Mouse (Mus musculus) v-Abl transformed pro-B cells (cell line): ENCODE measurements around the gene Eif4g1.
"Not testable (repeated sequence)": the region's sequence is repeated elsewhere in the genome, so short reads cannot be mapped to it uniquely, and the experiment has no call there.

Source experiments
- in situ Hi-C, 2 experiments: fragments of 400-800 bp; cut with MboI; formaldehyde crosslinking; loops; one replicate each; pipeline ENCODE4 v1.15.1; 2025; ENCODE audit not compliant: unreplicated experiment in 2 of 2

Gene Eif4g1

GRCm38 (mm10) chr16:20668013-20668412 lies at the start of gene Eif4g1:
TSS of gene Eif4g1 (plus strand) at chr16:20668313.
- in situ Hi-C loops: not testable (repeated sequence)

DNA sequence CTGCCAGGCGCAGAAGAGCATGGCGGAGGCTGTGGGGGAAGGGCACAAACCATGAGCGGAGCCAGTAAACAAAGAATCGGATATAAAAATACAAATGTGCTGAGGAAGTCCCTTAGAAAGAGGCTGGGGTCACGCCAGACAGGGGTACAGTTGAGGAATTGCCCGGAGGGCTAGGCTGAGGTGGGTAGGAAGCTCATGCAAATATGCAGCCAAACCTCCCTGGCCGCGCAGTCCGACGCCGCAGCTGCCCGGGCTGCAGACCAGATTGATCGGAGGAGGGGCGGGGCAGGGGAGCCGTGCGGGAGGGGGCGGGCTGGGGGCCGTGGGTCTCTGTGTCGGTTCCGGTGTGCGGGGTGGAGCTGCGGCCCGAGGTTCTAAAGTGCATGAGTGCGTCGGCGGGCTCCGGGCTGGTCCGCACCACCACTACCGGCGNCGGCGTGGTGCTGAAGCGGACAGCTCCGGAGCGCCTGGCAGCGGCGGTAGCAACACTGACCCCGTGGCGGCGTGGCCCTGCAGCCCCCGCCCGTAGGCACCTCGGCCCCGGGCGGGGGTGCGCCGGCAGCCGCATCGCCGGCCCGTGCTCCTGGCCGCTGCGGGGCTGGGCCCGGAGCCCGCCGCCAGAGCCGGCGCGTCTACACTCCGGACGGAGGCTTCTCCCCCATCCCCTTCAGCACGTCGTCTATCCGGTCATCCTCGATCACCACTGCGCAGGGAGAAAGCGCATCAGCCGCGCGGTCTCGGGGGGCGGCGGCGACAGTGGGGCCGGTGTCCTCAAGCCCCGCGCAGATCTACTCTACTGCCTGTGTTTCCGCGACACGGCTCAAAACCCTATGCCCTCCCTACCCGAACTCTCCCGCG lies 48.3 kb upstream of the Eif4g1 start:
- in situ Hi-C loops: loop anchor here in 1 of 2 experiments (5.0 kb wide), 1 partner anchor 72 kb away; the partner anchor contains the start of gene Abcf3

GRCm38 (mm10) chr16:20620399-20620735 lies 47.7 kb upstream of the Eif4g1 start:
- in situ Hi-C loops: no loop called here

GRCm38 (mm10) chr16:20620751-20621190 lies 47.3 kb upstream of the Eif4g1 start:
- in situ Hi-C loops: no loop called here

GRCm38 (mm10) chr16:20621191-20621990 lies 46.7 kb upstream of the Eif4g1 start, which contains the start of gene Camk2n2:
TSS of gene Camk2n2 (minus strand) at chr16:20621287.
- in situ Hi-C loops: no loop called here

DNA sequence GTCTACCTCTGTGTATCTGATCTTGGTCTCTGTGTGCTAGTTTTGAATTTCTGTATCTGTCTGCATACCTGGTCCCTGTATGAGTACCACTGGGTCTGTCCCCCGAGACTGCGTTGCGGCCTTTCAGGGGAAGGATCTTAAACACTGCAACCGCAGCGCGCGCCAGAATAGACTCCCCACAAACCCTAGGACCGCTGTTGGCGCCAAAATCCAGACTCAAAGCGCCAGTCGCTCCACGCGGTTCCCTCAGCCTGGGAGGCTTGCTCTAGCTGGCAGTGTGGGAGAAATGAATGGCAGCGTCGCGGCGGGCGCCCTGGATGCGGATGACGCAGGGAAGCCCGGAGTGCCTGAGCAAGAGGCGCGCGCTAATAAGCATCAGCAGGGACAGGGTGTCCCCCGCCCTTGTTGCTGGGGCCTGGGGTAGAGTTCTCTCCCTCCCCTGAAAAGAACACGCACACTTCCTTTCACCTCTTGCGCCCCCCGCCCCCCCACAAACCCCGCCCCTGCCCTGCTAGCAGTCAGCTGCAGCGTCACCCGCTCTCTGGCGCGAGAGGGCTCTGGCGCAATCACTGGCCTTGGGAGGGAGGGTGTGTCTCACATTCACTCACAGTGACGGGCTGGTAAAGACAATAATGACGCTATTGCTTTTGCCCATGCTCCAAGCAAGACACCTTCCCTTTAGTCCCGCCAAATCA lies 46.0 kb upstream of the Eif4g1 start:
- in situ Hi-C loops: no loop called here

- in situ Hi-C loops: no loop called here
These were observed 44.9 kb upstream of the Eif4g1 start for GRCm38 (mm10) chr16:20623211-20623610.

- in situ Hi-C loops: loop anchor here in 1 of 2 experiments (25.0 kb wide), 1 partner anchor 417 kb away; no protein-coding TSS in a partner anchor
These were observed 39.2 kb upstream of the Eif4g1 start for GRCm38 (mm10) chr16:20628871-20629391.

- in situ Hi-C loops: loop anchor here in 1 of 2 experiments (25.0 kb wide), 1 partner anchor 418 kb away; no protein-coding TSS in a partner anchor
These were observed 38.1 kb upstream of the Eif4g1 start, which contains the start of gene Ece2 for GRCm38 (mm10) chr16:20629731-20630634. TSS of gene Ece2 (plus strand) at chr16:20629828.

GRCm38 (mm10) chr16:20637410-20637809 lies 30.7 kb upstream of the Eif4g1 start:
- in situ Hi-C loops: loop anchor here in 1 of 2 experiments (25.0 kb wide), 1 partner anchor 425 kb away; no protein-coding TSS in a partner anchor

GRCm38 (mm10) chr16:20638367-20638766 lies 29.7 kb upstream of the Eif4g1 start:
- in situ Hi-C loops: loop anchor here in 1 of 2 experiments (25.0 kb wide), 1 partner anchor 426 kb away; no protein-coding TSS in a partner anchor

GRCm38 (mm10) chr16:20642161-20642560 lies 26.0 kb upstream of the Eif4g1 start:
- in situ Hi-C loops: loop anchor here (10.0 to 25.0 kb wide), 3 partner anchors 217 to 430 kb away; partner anchors contain the start of gene Abcc5 (in 1 of the 2)

DNA sequence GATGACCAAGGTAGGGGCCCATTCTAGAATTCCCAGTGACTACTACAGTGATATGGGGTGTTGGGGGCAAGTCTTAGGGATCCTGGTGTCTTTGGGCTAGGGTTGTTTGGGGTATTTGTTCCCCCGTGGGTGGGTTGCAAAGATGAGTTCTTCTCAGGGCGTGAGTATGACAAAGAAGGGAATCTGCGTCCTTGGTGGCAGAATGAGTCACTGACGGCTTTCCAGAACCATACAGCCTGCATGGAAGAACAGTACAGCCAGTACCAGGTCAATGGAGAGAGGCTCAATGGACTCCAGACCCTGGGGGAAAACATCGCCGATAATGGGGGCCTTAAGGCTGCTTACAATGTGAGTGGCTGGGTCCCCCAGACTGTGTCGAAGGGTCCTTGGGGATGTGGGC lies 24.2 kb upstream of the Eif4g1 start:
- in situ Hi-C loops: loop anchor here (10.0 to 25.0 kb wide), 3 partner anchors 219 to 432 kb away; partner anchors contain the start of gene Abcc5 (in 1 of the 2)

DNA sequence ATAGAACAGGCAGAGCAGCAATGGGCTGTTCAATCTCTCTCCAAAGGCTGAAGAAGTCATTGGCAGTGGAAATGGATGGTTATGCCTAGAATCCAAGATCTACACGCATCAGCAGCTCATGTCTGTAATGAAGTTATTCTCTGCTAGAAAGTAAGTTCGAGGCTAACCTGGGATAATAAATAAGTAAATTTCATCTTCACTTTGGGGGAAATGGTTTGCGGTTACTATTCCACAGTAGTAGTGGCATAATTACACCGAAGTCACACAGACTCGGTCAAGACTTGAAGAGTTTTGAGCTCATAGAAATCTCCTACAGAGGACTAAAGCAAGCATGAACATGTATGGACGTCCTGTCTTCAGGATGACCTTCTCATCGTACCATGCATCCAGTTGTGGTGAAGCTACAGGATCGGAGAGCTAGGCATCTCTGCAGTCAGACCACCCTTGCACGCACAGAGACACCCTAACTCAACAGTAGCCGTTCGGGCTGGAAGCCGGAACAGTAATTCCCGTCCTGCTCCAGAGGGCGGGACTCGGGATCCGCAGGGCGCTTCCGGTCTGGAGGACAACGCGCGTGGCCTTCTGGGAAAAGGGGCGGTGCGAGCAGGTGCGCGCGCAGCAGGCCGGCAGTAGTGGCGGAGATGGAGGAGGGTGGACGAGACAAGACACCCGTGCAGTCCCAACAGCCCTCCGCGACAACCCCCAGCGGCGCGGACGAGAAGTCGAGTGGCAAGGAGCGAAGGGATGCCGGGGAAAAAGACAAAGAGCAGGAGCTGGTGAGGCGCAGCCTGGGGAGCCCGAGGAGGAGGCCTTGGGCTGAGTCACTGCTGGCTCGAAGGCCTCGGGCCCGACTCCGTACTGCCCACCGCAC lies 16.8 kb upstream of the Eif4g1 start, which contains the start of gene Psmd2:
TSS of gene Psmd2 (plus strand) at position 577 of the 871 bp plus-strand sequence.
- in situ Hi-C loops: no loop called here

DNA sequence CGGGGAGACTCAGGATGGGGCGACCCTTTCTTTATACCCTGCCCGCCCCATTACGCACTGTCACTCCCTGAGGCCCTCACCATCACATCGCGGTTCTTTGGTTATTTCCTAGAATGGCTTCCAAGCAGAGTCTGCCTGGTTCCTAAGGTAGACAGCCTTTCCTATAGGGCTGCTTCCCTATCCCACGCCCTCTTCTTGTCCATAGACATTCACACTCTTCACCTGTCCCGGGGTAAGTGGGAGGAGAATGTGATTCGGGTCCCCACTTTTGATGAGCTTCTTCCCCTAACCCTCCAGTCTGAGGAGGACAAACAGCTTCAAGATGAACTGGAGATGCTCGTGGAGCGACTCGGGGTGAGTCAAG lies 16.2 kb upstream of the Eif4g1 start:
- in situ Hi-C loops: no loop called here

- in situ Hi-C loops: no loop called here
These were observed 14.8 kb upstream of the Eif4g1 start for GRCm38 (mm10) chr16:20653315-20653714.

DNA sequence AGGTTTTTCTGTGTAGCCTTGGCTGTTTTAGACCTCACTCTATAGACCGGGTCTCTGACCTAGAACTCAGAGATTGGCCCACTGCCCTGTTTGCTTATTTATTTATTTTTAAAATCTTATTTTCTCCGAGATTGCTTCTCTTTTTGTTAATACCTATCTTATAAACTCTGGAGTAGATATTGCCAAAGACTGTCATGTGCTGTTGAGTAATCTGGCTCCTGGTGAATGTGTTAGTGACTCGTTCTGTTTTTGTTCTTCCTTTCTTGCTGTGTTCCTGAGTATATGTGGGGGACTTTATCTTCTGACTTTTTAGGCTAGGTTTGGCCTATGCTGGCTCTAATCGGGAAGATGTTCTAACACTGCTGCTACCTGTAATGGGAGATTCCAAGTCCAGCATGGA lies 10.5 kb upstream of the Eif4g1 start:
- in situ Hi-C loops: no loop called here

- in situ Hi-C loops: no loop called here
These were observed 2.2 kb downstream of the Eif4g1 start for GRCm38 (mm10) chr16:20670291-20670690.
